Mouse (Mus musculus): ENCODE results near the gene Htra3. TPM values are rescaled to one million over a fixed set of nuclear protein-coding genes. Genes with fewer than 3 reads are reported as not detected.

The Htra3 gene
- total and polyA plus RNA-seq, 3 experiments, result not detected

- Histone ChIP-seq H3K4me1 (ENCODE audit: control insufficient read depth in 1 of 2, insufficient read depth in 2 of 2, low read length in 2 of 2) (no peaks in the 10 kb centered on the region), H3K36me3 (ENCODE audit: control insufficient read depth in 1 of 2, insufficient read depth in 2 of 2, low read length in 2 of 2) (no peaks in the 10 kb centered on the region), H3K27ac (ENCODE audit: control insufficient read depth, low read depth, low read length) (no peak overlapping the region), H3K9me3 (replicated peaks; ENCODE audit: insufficient read depth, low read length) (no peaks in the 10 kb centered on the region; the same call in 1 of the 2 replicates), H3K27me3 (ENCODE audit: control insufficient read depth in 1 of 2, insufficient read depth in 2 of 2, low read length in 2 of 2) (no peaks in the 10 kb centered on the region), H3K9ac (ENCODE audit: control insufficient read depth, low read depth, low read length, poor library complexity, severe bottlenecking) (no peak overlapping the region), H3K4me3 (ENCODE audit: control insufficient read depth in 1 of 2, insufficient read depth in 1 of 2, low read depth in 2 of 2, low read length in 2 of 2) (no peak overlapping the region), H3K79me2 (ENCODE audit: control insufficient read depth, insufficient read depth, low read length, poor library complexity) (no peaks in the 10 kb centered on the region)
- DNase-seq (ENCODE audit: low read depth, low spot score), result no peak
- no peak for TF ChIP-seq RCOR1 (IDR thresholded peaks at IDR 0.05; ENCODE audit: low read depth, low read length)
- no peak for TF ChIP-seq ZMIZ1 (IDR thresholded peaks at IDR 0.05; ENCODE audit: low read depth, low read length)
- TF ChIP-seq SMC3 (IDR thresholded peaks at IDR 0.05; ENCODE audit: low read depth, low read length), result no peak
- no peak for TF ChIP-seq JUND (IDR thresholded peaks at IDR 0.05; ENCODE audit: low read depth, low read length)
- TF ChIP-seq TBP (IDR thresholded peaks at IDR 0.05; ENCODE audit: low read depth, low read length), result no peak
- no peak for TF ChIP-seq GABPA (IDR thresholded peaks at IDR 0.05; ENCODE audit: low read depth, low read length)
Measured at GRCm38 (mm10) chr5:35718817-35719216, 39.2 kb upstream of the Htra3 start.

DNA sequence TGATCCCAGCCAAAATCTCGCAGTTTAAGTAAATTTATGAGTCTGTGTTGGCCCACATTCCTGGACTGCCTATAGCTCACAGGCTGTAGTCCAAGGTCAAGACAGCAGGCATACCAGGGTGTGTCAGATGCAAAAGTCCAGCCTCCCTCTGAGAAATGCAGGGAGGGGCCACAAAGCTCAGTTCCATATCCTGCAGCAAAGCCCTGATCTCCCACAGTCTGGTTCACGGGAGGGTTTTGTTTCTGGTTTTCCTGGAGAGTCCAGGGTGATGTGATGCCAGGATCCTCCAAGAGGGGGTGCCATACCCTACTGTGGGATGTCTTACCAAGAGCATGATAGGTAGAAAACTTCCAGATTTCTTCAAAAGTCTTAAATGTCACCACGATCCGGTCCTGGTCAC is 38.4 kb upstream of the Htra3 start:
- no peak for TF ChIP-seq MYC (IDR thresholded peaks at IDR 0.05; ENCODE audit: low read depth, low read length)
- no peak for TF ChIP-seq MXI1 (IDR thresholded peaks at IDR 0.05; ENCODE audit: low read depth, low read length)
- no peak for TF ChIP-seq E2F4 (IDR thresholded peaks at IDR 0.05; ENCODE audit: borderline replicate concordance, low read depth, low read length)
- TF ChIP-seq POLR2AphosphoS5 (IDR thresholded peaks at IDR 0.05; ENCODE audit: borderline replicate concordance, low read depth, low read length), result no peak
- TF ChIP-seq MAX (IDR thresholded peaks at IDR 0.05; ENCODE audit: low read length), result no peak
- TF ChIP-seq ETS1 (IDR thresholded peaks at IDR 0.05; ENCODE audit: low read depth, low read length), result no peak
- no peak for TF ChIP-seq ZNF384 (IDR thresholded peaks at IDR 0.05; ENCODE audit: low read depth, low read length)
- TF ChIP-seq USF1 (IDR thresholded peaks at IDR 0.05; ENCODE audit: low read depth, low read length), result no peak
- TF ChIP-seq ZKSCAN1 (IDR thresholded peaks at IDR 0.05; ENCODE audit: low read depth, low read length), result no peak
- TF ChIP-seq POLR2A (IDR thresholded peaks at IDR 0.05; ENCODE audit: control insufficient read depth in 1 of 2, insufficient read depth in 1 of 2, low read depth in 1 of 2, low read length in 2 of 2, poor library complexity in 1 of 2), result no peak
- no peak for TF ChIP-seq SMC3 (IDR thresholded peaks at IDR 0.05; ENCODE audit: low read depth, low read length)
- no peak overlapping the region for H3K9ac ChIP-seq (ENCODE audit: control insufficient read depth, low read depth, low read length, poor library complexity, severe bottlenecking)
- no peaks in the 10 kb centered on the region for H3K79me2 ChIP-seq (ENCODE audit: control insufficient read depth, insufficient read depth, low read length, poor library complexity)
- H3K4me3 ChIP-seq (ENCODE audit: control insufficient read depth in 1 of 2, insufficient read depth in 1 of 2, low read depth in 2 of 2, low read length in 2 of 2), result no peak overlapping the region
- no peaks in the 10 kb centered on the region for H3K4me1 ChIP-seq (ENCODE audit: control insufficient read depth in 1 of 2, insufficient read depth in 2 of 2, low read length in 2 of 2)
- no peaks in the 10 kb centered on the region for H3K36me3 ChIP-seq (ENCODE audit: control insufficient read depth in 1 of 2, insufficient read depth in 2 of 2, low read length in 2 of 2)
- H3K27ac ChIP-seq (ENCODE audit: control insufficient read depth, low read depth, low read length), result no peak overlapping the region
- DNase-seq (ENCODE audit: low read depth, low spot score), result no peak
- no peaks in the 10 kb centered on the region; the same call in 1 of the 2 replicates for H3K9me3 ChIP-seq (replicated peaks; ENCODE audit: insufficient read depth, low read length)
- H3K27me3 ChIP-seq (ENCODE audit: control insufficient read depth in 1 of 2, insufficient read depth in 2 of 2, low read length in 2 of 2), result no peaks in the 10 kb centered on the region

GRCm38 (mm10) chr5:35717455-35717854 is 37.9 kb upstream of the Htra3 start:
- Histone ChIP-seq H3K4me1 (ENCODE audit: control insufficient read depth in 1 of 2, insufficient read depth in 2 of 2, low read length in 2 of 2) (no peaks in the 10 kb centered on the region), H3K9ac (ENCODE audit: control insufficient read depth, low read depth, low read length, poor library complexity, severe bottlenecking) (no peak overlapping the region), H3K36me3 (ENCODE audit: control insufficient read depth in 1 of 2, insufficient read depth in 2 of 2, low read length in 2 of 2) (no peaks in the 10 kb centered on the region), H3K9me3 (replicated peaks; ENCODE audit: insufficient read depth, low read length) (no peaks in the 10 kb centered on the region; the same call in 1 of the 2 replicates), H3K4me3 (ENCODE audit: control insufficient read depth in 1 of 2, insufficient read depth in 1 of 2, low read depth in 2 of 2, low read length in 2 of 2) (no peak overlapping the region), H3K27me3 (ENCODE audit: control insufficient read depth in 1 of 2, insufficient read depth in 2 of 2, low read length in 2 of 2) (no peaks in the 10 kb centered on the region), H3K79me2 (ENCODE audit: control insufficient read depth, insufficient read depth, low read length, poor library complexity) (no peaks in the 10 kb centered on the region), H3K27ac (ENCODE audit: control insufficient read depth, low read depth, low read length) (no peak overlapping the region)
- TF ChIP-seq GATA1 (IDR thresholded peaks at IDR 0.05; ENCODE audit: low read depth, low read length) (no peak), CHD2 (IDR thresholded peaks at IDR 0.05; ENCODE audit: low read length) (no peak), NELFE (IDR thresholded peaks at IDR 0.05; ENCODE audit: low read depth, low read length) (no peak), KAT2A (conservative IDR thresholded peaks at IDR 0.05; ENCODE audit: low read depth, low read length) (no peak), ZC3H11A (IDR thresholded peaks at IDR 0.05; ENCODE audit: low read depth, low read length) (no peak), TBP (IDR thresholded peaks at IDR 0.05; ENCODE audit: low read depth, low read length) (no peak), ZMIZ1 (IDR thresholded peaks at IDR 0.05; ENCODE audit: low read depth, low read length) (no peak)
- no peak for DNase-seq (ENCODE audit: low read depth, low spot score)

Measured in MEL (cell line).